Comparison of ENCODE assay signal across 8 mouse cellular contexts in the genomic region with DNA sequence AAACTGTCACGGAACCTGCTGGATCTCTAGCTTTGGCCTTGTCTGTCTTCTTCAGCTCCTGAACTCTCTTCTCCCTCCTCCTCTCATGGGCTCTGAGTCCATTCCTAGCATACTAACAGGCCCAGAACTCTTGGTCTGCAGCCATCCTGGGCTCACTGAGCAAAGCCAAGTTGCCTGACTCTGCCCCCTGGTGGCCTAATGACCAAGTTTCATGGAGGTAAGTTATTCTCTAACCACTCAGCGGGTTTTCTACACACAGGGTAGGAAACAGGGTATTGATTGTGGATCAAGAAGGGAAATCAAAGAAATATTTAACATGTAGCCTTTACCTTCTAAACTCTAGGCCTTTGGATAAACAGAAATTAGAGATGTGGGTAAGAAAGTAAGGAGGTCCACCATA. TPM values are rescaled to one million over a fixed set of nuclear protein-coding genes. Genes with fewer than 3 reads are reported as not detected.
DNase-seq lines count a peak whose midpoint lies in the region; ATAC-seq and TF ChIP-seq lines count a peak whose summit lies in the region.

A gene (plus strand): TSS at position 21 of the 400 bp plus-strand sequence.

- no peaks in the 10 kb centered on the region for H3K4me1 ChIP-seq in hindbrain, postnatal 0 days (ENCODE audit: insufficient read depth, low read length)

- 27% methylated on average over 2 of the region's 2 CpGs for WGBS in hindbrain, postnatal 0 days
- WGBS in macrophage (ENCODE audit: missing documents), result 43% methylated on average over 2 of the region's 2 CpGs

- no peaks in the 10 kb centered on the region for H3K27me3 ChIP-seq in hindbrain, postnatal 0 days (ENCODE audit: insufficient read depth, low read length)

- no peaks in the 10 kb centered on the region for H3K36me3 ChIP-seq in hindbrain, postnatal 0 days (ENCODE audit: insufficient read depth, low read length)
- H3K36me3 ChIP-seq in macrophage (ENCODE audit: inconsistent target), result no peaks in the 10 kb centered on the region

- no peak within 1 kb of the TSS for H3K4me2 ChIP-seq in hindbrain, postnatal 0 days (ENCODE audit: low read depth, low read length)

- peak; percentile 78 for ATAC-seq in hindbrain, postnatal 0 days

- no peaks in the 10 kb centered on the region for H3K9me3 ChIP-seq in hindbrain, postnatal 0 days (ENCODE audit: low read length)

- no peak within 1 kb of the TSS for H3K4me3 ChIP-seq in hindbrain, postnatal 0 days (ENCODE audit: low read length)
- no peak within 1 kb of the TSS for H3K4me3 ChIP-seq in macrophage (ENCODE audit: inconsistent target)

- peak; percentile 87 for TF ChIP-seq CTCF in hindbrain, postnatal 0 days (IDR thresholded peaks at IDR 0.05; ENCODE audit: low read depth)

- no peaks in the 10 kb centered on the region for H3K79me2 ChIP-seq in macrophage (ENCODE audit: inconsistent target)

- no peak within 1 kb of the TSS for H3K27ac ChIP-seq in hindbrain, postnatal 0 days
- H3K27ac ChIP-seq in macrophage, result peak within 1 kb of the TSS; percentile 99

- H3K9ac ChIP-seq in hindbrain, postnatal 0 days (replicated peaks; ENCODE audit: low read length), result no peak within 1 kb of the TSS

- DNase-seq in ZHBTc4 (ENCODE audit: low read depth, low spot score), result peak; percentile 87
- DNase-seq in cerebellum, postnatal 25 days, result peak; percentile 77 to 89
- DNase-seq in gastrocnemius, adult 18-20 months (ENCODE audit: low spot score), result peak; percentile 90
- peak; percentile 88 for DNase-seq in hindbrain, postnatal 0 days (ENCODE audit: low spot score)
- peak; percentile 51 for DNase-seq in left cerebral cortex, adult 11 months (ENCODE audit: low spot score)
- DNase-seq in right cerebral cortex, postnatal 10 days (ENCODE audit: low spot score in 2 of 2), result peak; percentile 71 to 82
- peak; percentile 88 for DNase-seq in urinary bladder, postnatal 14 days (ENCODE audit: low spot score)

RNA-seq across cellular contexts. Expression of the gene that starts here (rescaled TPM):
- total RNA-seq in gastrocnemius, adult 18-20 months (2021), result not detected
- not detected in 2 replicates for total RNA-seq in hindbrain, postnatal 0 days (2014; rRNA removed)
- polyA plus RNA-seq in hindbrain, postnatal 0 days (2015; fragmentation: Nextera tagmentation; extraction: Ambion mirVana), result not detected in 2 replicates
- 1 to 10 TPM in 3 of 26 experiments, under 1 TPM in 15, not detected in 8; 0.40 to 1.2 (median 0.59) TPM for total RNA-seq in macrophage (2018; cell fraction: chromatin; rRNA removed)
- under 1 TPM in 10 of 26 experiments, not detected in 16; 0.07 to 0.18 (median 0.14) TPM for total RNA-seq in macrophage (2018; cell fraction: cytosol; rRNA removed)
- 1 to 10 TPM in 4 of 26 experiments, under 1 TPM in 14, not detected in 8; 0.23 to 3.9 (median 0.67) TPM for total RNA-seq in macrophage (2018; cell fraction: nucleus; rRNA removed)
- polyA plus RNA-seq in macrophage (2018), result 0.07 to 0.12 TPM in 2 of 3 replicates, not detected in the other

Comparison
In these comparisons a context has a peak if more than half of its experiments do, and no peak if none do; other contexts are left out.
1. Peak in DNase-seq in gastrocnemius, adult 18-20 months; RNA of the gene not detected or under 1 TPM.
2. Peak in DNase-seq and ATAC-seq in hindbrain, postnatal 0 days; RNA of the gene not detected or under 1 TPM.